Mouse (Mus musculus) lung, embryonic 15.5 days (tissue): Measurements from ENCODE around the gene Tmcc3. TPM values are rescaled to one million over a fixed set of nuclear protein-coding genes. Genes with fewer than 3 reads are reported as not detected.
"Not testable (repeated sequence)": the region's sequence is repeated elsewhere in the genome, so short reads cannot be mapped to it uniquely, and the experiment has no call there.

Experiments
- ATAC-seq: fragments of 200-750 bp; cut with Nextera tagmentation; 2 replicates; pipeline ENCODE4 v1.8.0; 2017; ENCODE audit warnings: moderate number of reproducible peaks, borderline replicate concordance; ENCODE audit not compliant: low FRiP score, low TSS enrichment; ENCODE audit errors: extremely low read depth
- H3K27ac ChIP-seq: fragments of 300-500 bp; sonication (generic); 2 replicates; pipeline ENCODE4 v1.5.1; 2015; ENCODE audit warnings: moderate library complexity, mild to moderate bottlenecking, inconsistent platforms
- H3K27me3 ChIP-seq: fragments of 300-500 bp; sonication (generic); 2 replicates; pipeline ENCODE4 v1.6.1; 2015; ENCODE audit warnings: inconsistent platforms
- H3K36me3 ChIP-seq: fragments of 300-500 bp; sonication (generic); 2 replicates; pipeline ENCODE4 v1.6.1; 2015; ENCODE audit warnings: inconsistent platforms
- H3K4me1 ChIP-seq: fragments of 300-500 bp; sonication (generic); 2 replicates; pipeline ENCODE4 v1.6.1; 2015; ENCODE audit warnings: inconsistent platforms
- H3K4me2 ChIP-seq: fragments of 300-500 bp; sonication (generic); 2 replicates; pipeline ENCODE4 v1.6.1; 2015; ENCODE audit warnings: inconsistent platforms, mild to moderate bottlenecking, moderate library complexity
- H3K4me3 ChIP-seq: fragments of 300-500 bp; sonication (generic); 2 replicates; pipeline ENCODE4 v1.5.1; 2015; ENCODE audit warnings: mild to moderate bottlenecking, inconsistent platforms
- H3K9ac ChIP-seq: fragments of 300-500 bp; sonication (generic); 2 replicates; pipeline ENCODE4 v1.6.1; 2015; ENCODE audit warnings: inconsistent platforms
- H3K9me3 ChIP-seq: fragments of 300-500 bp; sonication (generic); 2 replicates; pipeline ENCODE4 v1.6.1; 2016; ENCODE audit warnings: inconsistent platforms
- WGBS: fragments of 180-500 bp; shearing (Covaris S2); methylation state at CpG from one replicate; pipeline ENCODE4 v1.1.7; 2015; 5-methylcytosine and 5-hydroxymethylcytosine counted together
- polyA plus RNA-seq: library from polyadenylated mRNA; unstranded; fragments of >200 nt; fragmentation: Nextera tagmentation; extraction: Ambion mirVana; gene quantifications from 2 replicates; pipeline ENCODE4 v1.2.1, GENCODE M21; 2015

Gene Tmcc3
- polyA plus RNA-seq, 1 experiment from 2014 or later, result 7.3 TPM

- no peak overlapping the region for H3K9ac ChIP-seq
- no peaks in the 10 kb centered on the region for H3K9me3 ChIP-seq
- no peaks in the 10 kb centered on the region for H3K27me3 ChIP-seq
- H3K27ac ChIP-seq, result no peak overlapping the region
- ATAC-seq, result no peak
- H3K36me3 ChIP-seq, result no peaks in the 10 kb centered on the region
- WGBS, result 80% methylated on average over 8 of the region's 8 CpGs
- no peak overlapping the region for H3K4me3 ChIP-seq
- no peak overlapping the region for H3K4me2 ChIP-seq
- peaks cover 20% of the 10 kb centered on the region for H3K4me1 ChIP-seq
Measured at GRCm38 (mm10) chr10:94526834-94527233, 215.1 kb downstream of the Tmcc3 start.

- Histone ChIP-seq H3K9ac (no peak overlapping the region), H3K4me2 (no peak overlapping the region), H3K4me3 (no peak overlapping the region), H3K27me3 (no peaks in the 10 kb centered on the region), H3K9me3 (no peaks in the 10 kb centered on the region), H3K4me1 (peaks cover 20% of the 10 kb centered on the region), H3K36me3 (no peaks in the 10 kb centered on the region), H3K27ac (no peak overlapping the region)
- WGBS, result 80% methylated on average over 6 of the region's 6 CpGs
- ATAC-seq, result no peak
Measured at GRCm38 (mm10) chr10:94527248-94527647, 215.5 kb downstream of the Tmcc3 start.

GRCm38 (mm10) chr10:94530079-94530478 lies 218.3 kb downstream of the Tmcc3 start:
- Histone ChIP-seq H3K4me2 (no peak overlapping the region), H3K9ac (no peak overlapping the region), H3K36me3 (no peaks in the 10 kb centered on the region), H3K27ac (no peak overlapping the region), H3K4me3 (no peak overlapping the region), H3K9me3 (no peaks in the 10 kb centered on the region), H3K27me3 (no peaks in the 10 kb centered on the region), H3K4me1 (peaks cover 4% of the 10 kb centered on the region; the same call in 1 of the 2 replicates)
- 84% methylated on average over 2 of the region's 2 CpGs for WGBS
- ATAC-seq, result no peak

- no peak overlapping the region for H3K9ac ChIP-seq
- H3K4me1 ChIP-seq, result no peaks in the 10 kb centered on the region
- H3K27me3 ChIP-seq, result no peaks in the 10 kb centered on the region
- H3K27ac ChIP-seq, result no peak overlapping the region
- no peak for ATAC-seq
- no peak overlapping the region for H3K4me2 ChIP-seq
- no peaks in the 10 kb centered on the region for H3K9me3 ChIP-seq
- H3K4me3 ChIP-seq, result no peak overlapping the region
- no peaks in the 10 kb centered on the region for H3K36me3 ChIP-seq
Measured at GRCm38 (mm10) chr10:94531482-94531881, 219.7 kb downstream of the Tmcc3 start.

- Histone ChIP-seq H3K27ac (no peak overlapping the region), H3K9ac (no peak overlapping the region), H3K4me3 (no peak overlapping the region), H3K36me3 (no peaks in the 10 kb centered on the region), H3K27me3 (no peaks in the 10 kb centered on the region), H3K4me1 (no peaks in the 10 kb centered on the region), H3K9me3 (no peaks in the 10 kb centered on the region), H3K4me2 (no peak overlapping the region)
- no peak for ATAC-seq
- 73% methylated on average over 6 of the region's 6 CpGs for WGBS
Measured at GRCm38 (mm10) chr10:94533081-94533724, 221.5 kb downstream of the Tmcc3 start.

- H3K4me1 ChIP-seq, H3K36me3 ChIP-seq, H3K4me3 ChIP-seq, H3K4me2 ChIP-seq, H3K27me3 ChIP-seq, H3K9ac ChIP-seq, H3K9me3 ChIP-seq, H3K27ac ChIP-seq, ATAC-seq: not testable (repeated sequence)
- WGBS, result 92% methylated on average over 2 of the region's 2 CpGs
Measured at GRCm38 (mm10) chr10:94538623-94539022, 226.9 kb downstream of the Tmcc3 start.

GRCm38 (mm10) chr10:94540241-94540640 lies 228.5 kb downstream of the Tmcc3 start:
- 66% methylated on average over 4 of the region's 4 CpGs for WGBS

GRCm38 (mm10) chr10:94543956-94544355 lies 232.2 kb downstream of the Tmcc3 start:
- 50% methylated on average over 8 of the region's 8 CpGs for WGBS
- ATAC-seq, result no peak
- Histone ChIP-seq H3K9ac (no peak overlapping the region), H3K4me2 (no peak overlapping the region), H3K4me1 (peaks cover 16% of the 10 kb centered on the region), H3K27me3 (no peaks in the 10 kb centered on the region), H3K4me3 (no peak overlapping the region), H3K27ac (no peak overlapping the region), H3K9me3 (no peaks in the 10 kb centered on the region; the same call in 1 of the 2 replicates), H3K36me3 (no peaks in the 10 kb centered on the region)

More at GRCm38 (mm10) chr10:94540241-94540640, 228.5 kb downstream of the Tmcc3 start:
- Histone ChIP-seq H3K9me3 (no peaks in the 10 kb centered on the region; the same call in 1 of the 2 replicates), H3K4me1 (peaks cover 6% of the 10 kb centered on the region), H3K27me3 (no peaks in the 10 kb centered on the region), H3K27ac (no peak overlapping the region), H3K9ac (no peak overlapping the region), H3K4me2 (no peak overlapping the region), H3K4me3 (no peak overlapping the region), H3K36me3 (no peaks in the 10 kb centered on the region)
- ATAC-seq, result no peak

- 0 out of 2 replicates have a peak overlapping the region, but pooled peaks have one; percentile 21 for H3K9ac ChIP-seq
- WGBS, result 27% methylated on average over 8 of the region's 8 CpGs
Measured at GRCm38 (mm10) chr10:94544803-94545202, 233.1 kb downstream of the Tmcc3 start.

GRCm38 (mm10) chr10:94545259-94546019 lies 233.7 kb downstream of the Tmcc3 start:
- Histone ChIP-seq H3K36me3 (no peaks in the 10 kb centered on the region), H3K27ac (peak overlapping the region; percentile 15), H3K9ac (peak overlapping the region; percentile 21; the same call in 1 of the 2 replicates), H3K27me3 (no peaks in the 10 kb centered on the region), H3K4me1 (peaks cover 30% of the 10 kb centered on the region), H3K9me3 (no peaks in the 10 kb centered on the region; the same call in 1 of the 2 replicates), H3K4me3 (peak overlapping the region; percentile 30), H3K4me2 (peak overlapping the region; percentile 54)
- peak; percentile 31 for ATAC-seq
- 20% methylated on average over 21 of the region's 21 CpGs for WGBS

More at GRCm38 (mm10) chr10:94544803-94545202, 233.1 kb downstream of the Tmcc3 start:
- Histone ChIP-seq H3K9me3 (no peaks in the 10 kb centered on the region; the same call in 1 of the 2 replicates), H3K27ac (no peak overlapping the region; the same call in 1 of the 2 replicates), H3K4me2 (peak overlapping the region; percentile 54), H3K4me1 (peaks cover 24% of the 10 kb centered on the region), H3K36me3 (no peaks in the 10 kb centered on the region), H3K4me3 (no peak overlapping the region), H3K27me3 (no peaks in the 10 kb centered on the region)
- no peak for ATAC-seq

GRCm38 (mm10) chr10:94546617-94547016 lies 234.9 kb downstream of the Tmcc3 start:
- Histone ChIP-seq H3K4me2 (no peak overlapping the region), H3K4me1 (peaks cover 41% of the 10 kb centered on the region), H3K27me3 (no peaks in the 10 kb centered on the region), H3K4me3 (no peak overlapping the region), H3K36me3 (no peaks in the 10 kb centered on the region), H3K9ac (no peak overlapping the region), H3K27ac (no peak overlapping the region), H3K9me3 (no peaks in the 10 kb centered on the region)
- no peak for ATAC-seq
- WGBS, result 66% methylated on average over 6 of the region's 6 CpGs
